26 mouse cellular contexts compared by ENCODE assay signal in the genomic region with DNA sequence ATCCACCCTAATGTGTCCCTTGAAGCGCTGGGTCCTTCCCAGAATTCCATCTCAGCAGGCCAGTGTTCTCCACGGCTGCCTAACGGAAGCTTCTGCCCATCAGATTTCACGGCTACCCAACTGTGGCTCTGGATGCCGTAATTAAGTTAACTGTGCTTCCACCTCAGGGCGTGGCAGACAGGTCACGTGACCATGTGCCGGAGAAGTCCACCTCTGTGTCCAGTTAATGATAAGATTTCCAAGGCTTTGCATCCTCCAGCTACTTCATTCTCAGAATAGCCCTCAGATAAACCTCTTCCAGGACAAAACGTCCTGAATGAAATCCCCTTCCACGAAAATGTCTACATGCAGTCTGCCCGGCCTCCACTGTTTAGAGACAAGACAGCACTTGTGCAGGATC. TPM values are rescaled to one million over a fixed set of nuclear protein-coding genes. Genes with fewer than 3 reads are reported as not detected.
DNase-seq lines count a peak whose midpoint lies in the region; ATAC-seq and TF ChIP-seq lines count a peak whose summit lies in the region.
"Had no signal": no experiment of that assay in that cellular context is flagged by ENCODE, and none has a peak within 500 bp of the region (broad histone marks: within the 10 kb centered on the region; RNA-seq: fewer than 3 reads in every experiment).

No protein-coding gene starts in this region.

- peaks cover 2% of the 10 kb centered on the region for H3K79me3 ChIP-seq in C2C12 (ENCODE audit: low read depth)

- intact Hi-C loops in heart, postnatal 25 days (cut with DNase I), result no loop called here

- no peak overlapping the region for H3K27ac ChIP-seq in heart, embryonic 14.5 days (replicated peaks in 1 of 2; ENCODE audit: control insufficient read depth in 1 of 2, insufficient read depth in 1 of 2, low read depth in 2 of 2, low read length in 2 of 2)
- no peak overlapping the region for H3K27ac ChIP-seq in liver, embryonic 11.5 days (ENCODE audit: low read depth, low read length)
- H3K27ac ChIP-seq: embryonic facial prominence, embryonic 15.5 days; heart, adult 2 months; hindbrain, embryonic 13.5 days; limb, embryonic 13.5 days; liver, embryonic 13.5 days had no signal

- no peak overlapping the region for H3ac ChIP-seq in C2C12 (ENCODE audit: control insufficient read depth, insufficient read length, low read depth)

- 42% methylated on average over 11 of the region's 11 CpGs for WGBS in heart, embryonic 14.5 days
- WGBS in liver, embryonic 11.5 days, result 83% methylated on average over 11 of the region's 11 CpGs

- peaks cover 21% of the 10 kb centered on the region for H3K79me2 ChIP-seq in C2C12 (ENCODE audit: control insufficient read depth, insufficient read depth)

- no peak for TF ChIP-seq CTCF in C2C12 (IDR thresholded peaks at IDR 0.05; ENCODE audit: control insufficient read depth, insufficient read depth, insufficient read length)

- ATAC-seq in heart, embryonic 14.5 days (ENCODE audit: insufficient number of reproducible peaks, insufficient read depth, low FRiP score, low read depth), result no peak
- no peak for ATAC-seq in liver, embryonic 11.5 days (replicated peaks; ENCODE audit: low FRiP score)
- ATAC-seq: forebrain, embryonic 16.5 days; inflammation-experienced regulatory T-cells, adult 6 months had no signal

- H3K4me3 ChIP-seq in heart, embryonic 14.5 days (ENCODE audit: control insufficient read depth in 1 of 2, insufficient read depth in 1 of 2, low read depth in 1 of 2, low read length in 2 of 2), result no peak overlapping the region
- no peak overlapping the region for H3K4me3 ChIP-seq in C2C12 (ENCODE audit: insufficient read depth, poor library complexity, severe bottlenecking)
- H3K4me3 ChIP-seq in liver, embryonic 11.5 days (ENCODE audit: low read depth, low read length), result no peak overlapping the region
- H3K4me3 ChIP-seq: embryonic facial prominence, embryonic 15.5 days; heart, adult 2 months; hindbrain, embryonic 13.5 days; limb, embryonic 13.5 days; liver, embryonic 13.5 days had no signal

- H3K27me3 ChIP-seq in heart, embryonic 14.5 days (ENCODE audit: control insufficient read depth, insufficient read depth, low read length), result no peaks in the 10 kb centered on the region
- no peaks in the 10 kb centered on the region for H3K27me3 ChIP-seq in C2C12 (ENCODE audit: control insufficient read depth, insufficient read depth, insufficient read length)
- H3K27me3 ChIP-seq in liver, embryonic 11.5 days (replicated peaks; ENCODE audit: control insufficient read depth, insufficient read depth, low read length), result no peaks in the 10 kb centered on the region
- H3K27me3 ChIP-seq: embryonic facial prominence, embryonic 15.5 days; hindbrain, embryonic 13.5 days; limb, embryonic 13.5 days; liver, embryonic 13.5 days had no signal

- no peaks in the 10 kb centered on the region for H3K36me3 ChIP-seq in heart, embryonic 14.5 days (ENCODE audit: control insufficient read depth, insufficient read depth, low read length)
- no peaks in the 10 kb centered on the region for H3K36me3 ChIP-seq in C2C12 (ENCODE audit: control insufficient read depth, insufficient read depth)
- H3K36me3 ChIP-seq in liver, embryonic 11.5 days (ENCODE audit: control insufficient read depth, insufficient read depth, low read length), result no peaks in the 10 kb centered on the region
- H3K36me3 ChIP-seq: embryonic facial prominence, embryonic 15.5 days; hindbrain, embryonic 13.5 days; limb, embryonic 13.5 days; liver, embryonic 13.5 days had no signal

- DNase-seq in heart, postnatal 25 days (ENCODE audit: low spot score), result no peak
- DNase-seq in MN1 (ENCODE audit: low spot score), result peak; percentile 84
- DNase-seq in testis, postnatal 10 days (ENCODE audit: low spot score), result peak; percentile 60
- DNase-seq in layer of hippocampus, adult 9-10 months (ENCODE audit: low spot score), result no peak
- DNase-seq in liver, embryonic 11.5 days (ENCODE audit: low spot score), result no peak
- DNase-seq: adrenal gland, postnatal 36 days; B cell, adult 2 months; cerebellum, adult 9-10 months; gastrocnemius, postnatal 14 days; kidney, adult 8-10 months; kidney, postnatal 10 days; liver, embryonic 13.5 days; lung, adult 2 months; lung, postnatal 14 days; right cerebral cortex, postnatal 4 days; thymus, adult 2 months; thymus, postnatal 4 days had no signal

- no peak overlapping the region for H3K9ac ChIP-seq in heart, embryonic 14.5 days (ENCODE audit: low read length)
- no peak overlapping the region for H3K9ac ChIP-seq in liver, embryonic 11.5 days (ENCODE audit: low read depth, low read length)
- H3K9ac ChIP-seq: embryonic facial prominence, embryonic 15.5 days; hindbrain, embryonic 13.5 days; limb, embryonic 13.5 days; liver, embryonic 13.5 days had no signal

- 0 out of 2 replicates have a peak overlapping the region, but pooled peaks have one; percentile 2 for H3K4me2 ChIP-seq in heart, embryonic 14.5 days (ENCODE audit: low read length)
- no peak overlapping the region for H3K4me2 ChIP-seq in liver, embryonic 11.5 days
- H3K4me2 ChIP-seq: embryonic facial prominence, embryonic 15.5 days; hindbrain, embryonic 13.5 days; limb, embryonic 13.5 days; liver, embryonic 13.5 days; midbrain, embryonic 11.5 days had no signal

- peaks cover 2 to 10% of the 10 kb centered on the region in 2 experiments; a peak in 3 of 4 replicates for H3K4me1 ChIP-seq in heart, embryonic 14.5 days (ENCODE audit: control insufficient read depth in 2 of 2, insufficient read depth in 2 of 2, low read length in 2 of 2)
- peaks cover 3% of the 10 kb centered on the region for H3K4me1 ChIP-seq in liver, embryonic 11.5 days (replicated peaks; ENCODE audit: control insufficient read depth, insufficient read depth, low read length)

- H3K9me3 ChIP-seq in heart, embryonic 14.5 days (ENCODE audit: control insufficient read depth, low read length), result no peaks in the 10 kb centered on the region
- H3K9me3 ChIP-seq in liver, embryonic 11.5 days (ENCODE audit: control insufficient read depth, low read length), result no peaks in the 10 kb centered on the region
- H3K9me3 ChIP-seq: embryonic facial prominence, embryonic 15.5 days; hindbrain, embryonic 13.5 days; limb, embryonic 13.5 days; liver, embryonic 13.5 days had no signal

TF ChIP-seq in C2C12, 6 proteins besides CTCF, POLR2A, EP300 and RAD21:
- no peak for TF ChIP-seq MAX (IDR thresholded peaks at IDR 0.05)
- no peak for TF ChIP-seq FOSL1 (IDR thresholded peaks at IDR 0.05; ENCODE audit: insufficient read depth, low read length, poor library complexity, severe bottlenecking)
- peak; percentile 56 for TF ChIP-seq USF1 (IDR thresholded peaks at IDR 0.05; ENCODE audit: low read depth)

RNA-seq across cellular contexts. Expression of a gene that starts 4.4 kb away (rescaled TPM):
- 59.2 and 61.8 TPM in 2 replicates for polyA plus RNA-seq in heart, embryonic 14.5 days (2014; fragmentation: Nextera tagmentation; extraction: Ambion mirVana)
- total RNA-seq in heart, postnatal 25 days (2021), result 10 to 100 TPM; 39.8 to 47.1 TPM
- 31.5 TPM for polyA plus RNA-seq in C2C12 (2012; fragmentation: generic; extraction: Trizol)
- polyA plus RNA-seq in liver, embryonic 11.5 days (2014; fragmentation: Nextera tagmentation; extraction: Ambion mirVana), result 105 and 106 TPM in 2 replicates

Comparison
In these comparisons a context has a peak if more than half of its experiments do, and no peak if none do; other contexts are left out.
1. DNase-seq: peak in MN1 (single experiment) and testis, postnatal 10 days (single experiment); none in heart, postnatal 25 days (single experiment), layer of hippocampus, adult 9-10 months (single experiment) and liver, embryonic 11.5 days (single experiment).